Mouse (Mus musculus) heart, embryonic 16.5 days (tissue): Measurements from ENCODE around the gene Dab2. TPM values are rescaled to one million over a fixed set of nuclear protein-coding genes. Genes with fewer than 3 reads are reported as not detected.

Experiments
- ATAC-seq: fragments of 200-750 bp; cut with Nextera tagmentation; replicated peaks from 2 replicates; pipeline ENCODE4 v1.8.0; 2017; ENCODE audit warnings: moderate number of reproducible peaks; ENCODE audit not compliant: insufficient read depth, low FRiP score; ENCODE audit errors: extremely low read depth
- H3K27ac ChIP-seq: fragments of 300-500 bp; sonication (generic); 2 replicates; pipeline ENCODE4 v1.5.1; 2014; ENCODE audit warnings: mild to moderate bottlenecking, low read length, control low read depth, moderate library complexity
- H3K27me3 ChIP-seq: fragments of 300-500 bp; sonication (generic); 2 replicates; pipeline ENCODE4 v1.6.1; 2014; ENCODE audit warnings: low read length, mixed read lengths; ENCODE audit not compliant: control insufficient read depth, insufficient read depth
- H3K36me3 ChIP-seq: fragments of 300-500 bp; sonication (generic); 2 replicates; pipeline ENCODE4 v1.6.1; 2014; ENCODE audit not compliant: control insufficient read depth, insufficient read depth
- H3K4me1 ChIP-seq: fragments of 300-500 bp; sonication (generic); 2 replicates; pipeline ENCODE4 v1.6.1; 2014; ENCODE audit warnings: low read length, mixed read lengths; ENCODE audit not compliant: control insufficient read depth, insufficient read depth
- H3K4me2 ChIP-seq: fragments of 300-500 bp; sonication (generic); 2 replicates; pipeline ENCODE4 v1.6.1; 2014; ENCODE audit warnings: low read depth, mild to moderate bottlenecking, control low read depth, low read length
- H3K4me3 ChIP-seq: fragments of 300-500 bp; sonication (generic); 2 replicates; pipeline ENCODE4 v1.5.1; 2014; ENCODE audit warnings: mild to moderate bottlenecking, control low read depth, low read length
- H3K9ac ChIP-seq: fragments of 300-500 bp; sonication (generic); 2 replicates; pipeline ENCODE4 v1.6.1; 2014; ENCODE audit warnings: low read length, control low read depth
- H3K9me3 ChIP-seq: fragments of 300-500 bp; sonication (generic); replicated peaks from 2 replicates; pipeline ENCODE4 v1.6.1; 2016; ENCODE audit warnings: low read length; ENCODE audit not compliant: control insufficient read depth
- WGBS: fragments of 180-500 bp; shearing (Covaris S2); extraction: QIAGEN DNeasy Blood & Tissue Kit; methylation state at CpG from one replicate; pipeline ENCODE4 v1.1.7; 2014; 5-methylcytosine and 5-hydroxymethylcytosine counted together
- polyA plus RNA-seq: library from polyadenylated mRNA; unstranded; fragments of >200 nt; fragmentation: Nextera tagmentation; extraction: Ambion mirVana; gene quantifications from 2 replicates; pipeline ENCODE4 v1.2.1, GENCODE M21; 2015

Gene Dab2
- polyA plus RNA-seq, 1 experiment from 2014 or later, result 27.3 TPM

DNA sequence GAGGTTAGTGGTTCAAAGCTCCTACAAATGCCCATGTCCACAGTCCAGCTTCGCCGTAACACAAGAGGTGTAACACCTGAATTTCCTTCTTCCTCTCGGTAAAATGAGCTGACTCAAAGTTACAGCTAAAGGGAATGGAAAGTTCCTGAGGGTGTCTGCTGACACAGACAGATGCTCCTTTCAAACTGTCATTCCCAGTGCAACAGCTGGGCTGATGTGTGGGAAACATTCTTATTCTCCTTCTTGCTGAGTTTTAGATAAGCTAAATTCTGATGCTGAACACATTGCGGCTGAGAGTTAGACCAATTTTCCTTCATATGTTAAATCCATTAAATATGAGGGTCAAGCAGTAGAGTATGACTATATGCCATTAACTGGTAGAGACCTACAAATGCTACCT, 94.0 kb downstream of the Dab2 start:
- Histone ChIP-seq H3K4me3 (no peak overlapping the region), H3K9ac (no peak overlapping the region), H3K9me3 (no peaks in the 10 kb centered on the region), H3K36me3 (no peaks in the 10 kb centered on the region), H3K4me1 (peaks cover 14% of the 10 kb centered on the region), H3K27me3 (no peaks in the 10 kb centered on the region), H3K27ac (no peak overlapping the region), H3K4me2 (no peak overlapping the region)
- WGBS, result 77% methylated on average over 4 of the region's 4 CpGs
- ATAC-seq, result no peak

DNA sequence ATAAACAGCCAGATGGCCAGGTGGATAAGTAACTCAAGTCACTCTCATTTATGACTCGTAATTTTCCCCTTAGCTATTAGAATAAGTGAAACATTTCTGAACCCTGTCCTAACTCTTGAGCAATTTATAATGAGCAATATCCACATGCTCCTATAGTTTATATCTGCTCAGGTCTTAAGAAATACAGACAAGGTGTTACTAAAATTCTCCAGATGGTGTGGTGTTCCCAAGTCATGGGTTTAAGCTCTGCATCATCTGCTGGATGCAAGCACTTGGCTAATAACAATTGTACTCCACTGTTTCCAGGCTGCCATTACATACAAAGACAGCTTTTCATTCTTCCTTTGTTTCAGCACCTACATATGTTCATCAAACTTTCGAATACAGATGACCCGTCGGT, 98.6 kb downstream of the Dab2 start:
- Histone ChIP-seq H3K27me3 (no peaks in the 10 kb centered on the region), H3K9me3 (no peaks in the 10 kb centered on the region), H3K9ac (no peak overlapping the region), H3K4me3 (no peak overlapping the region), H3K36me3 (no peaks in the 10 kb centered on the region), H3K4me1 (no peaks in the 10 kb centered on the region), H3K27ac (no peak overlapping the region), H3K4me2 (no peak overlapping the region)
- no peak for ATAC-seq
- 87% methylated on average over 4 of the region's 4 CpGs for WGBS

DNA sequence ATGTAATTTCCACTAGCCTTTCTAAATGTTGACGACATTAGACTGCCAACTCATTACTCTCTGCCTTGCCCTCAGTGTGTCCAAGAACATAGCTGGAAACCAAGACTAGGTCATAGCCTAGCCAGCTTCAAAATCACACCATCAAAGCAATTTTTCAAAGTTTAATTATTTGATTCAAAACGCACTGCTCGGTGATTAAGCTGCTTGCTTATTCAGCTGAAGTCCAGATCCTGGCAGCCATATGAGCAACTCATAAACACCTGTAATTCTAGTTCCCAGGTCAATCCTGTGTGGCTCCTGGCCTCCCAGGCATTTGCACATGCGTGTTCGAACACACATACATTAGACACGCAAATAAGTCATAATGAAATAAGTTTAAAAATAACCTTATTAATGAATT, 99.3 kb downstream of the Dab2 start:
- Histone ChIP-seq H3K4me1 (no peaks in the 10 kb centered on the region), H3K27me3 (no peaks in the 10 kb centered on the region), H3K4me3 (no peak overlapping the region), H3K9me3 (no peaks in the 10 kb centered on the region), H3K4me2 (no peak overlapping the region), H3K9ac (no peak overlapping the region), H3K36me3 (no peaks in the 10 kb centered on the region), H3K27ac (no peak overlapping the region)
- 87% methylated on average over 6 of the region's 6 CpGs for WGBS
- ATAC-seq, result no peak

DNA sequence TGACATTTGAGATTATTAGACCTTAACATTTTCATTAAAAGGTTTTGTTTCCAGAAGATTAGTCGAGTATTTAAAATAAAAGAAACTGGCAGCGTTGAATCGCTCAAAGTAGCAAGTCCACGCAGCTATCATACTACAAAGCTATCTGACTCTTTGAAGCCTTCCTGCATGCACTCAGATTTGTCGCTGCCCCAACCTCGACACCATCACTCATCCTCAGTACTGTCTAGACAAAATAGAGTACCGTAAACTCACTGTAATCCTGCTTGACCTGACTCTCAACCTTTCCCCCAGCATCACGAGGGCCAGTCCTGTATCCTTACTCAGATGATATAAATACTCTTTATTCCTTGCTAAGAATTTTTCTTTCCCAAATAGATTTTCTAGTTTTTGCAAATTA, 100.5 kb downstream of the Dab2 start:
- Histone ChIP-seq H3K4me2 (no peak overlapping the region), H3K4me3 (no peak overlapping the region), H3K4me1 (no peaks in the 10 kb centered on the region), H3K9me3 (no peaks in the 10 kb centered on the region), H3K9ac (no peak overlapping the region), H3K27me3 (no peaks in the 10 kb centered on the region), H3K27ac (no peak overlapping the region), H3K36me3 (no peaks in the 10 kb centered on the region)
- ATAC-seq, result no peak
- 56% methylated on average over 8 of the region's 8 CpGs for WGBS

DNA sequence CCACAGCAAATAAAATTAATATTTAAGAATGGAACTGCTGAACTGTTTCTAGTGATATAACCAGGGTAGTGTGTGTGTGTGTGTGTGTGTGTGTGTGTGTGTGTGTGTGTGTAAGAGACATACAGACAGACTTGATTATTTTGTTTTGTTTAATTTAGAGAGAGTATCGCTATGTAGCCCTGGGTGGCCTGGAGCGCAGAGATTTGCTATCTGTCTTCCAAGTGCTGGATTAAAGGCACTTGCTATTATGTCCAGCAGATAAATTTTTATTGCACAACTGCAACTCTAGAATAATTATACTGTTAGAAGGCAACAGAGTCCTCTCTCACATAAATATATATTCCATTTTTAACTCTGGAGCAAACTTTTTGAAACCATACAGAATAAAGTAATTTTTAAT, 102.8 kb downstream of the Dab2 start:
- 78% methylated on average over 2 of the region's 2 CpGs for WGBS
- H3K4me3 ChIP-seq, result no peak overlapping the region
- no peak for ATAC-seq
- H3K27me3 ChIP-seq, result no peaks in the 10 kb centered on the region
- H3K9me3 ChIP-seq, result no peaks in the 10 kb centered on the region
- no peak overlapping the region for H3K9ac ChIP-seq
- H3K27ac ChIP-seq, result no peak overlapping the region
- no peak overlapping the region for H3K4me2 ChIP-seq
- no peaks in the 10 kb centered on the region for H3K36me3 ChIP-seq
- no peaks in the 10 kb centered on the region for H3K4me1 ChIP-seq

DNA sequence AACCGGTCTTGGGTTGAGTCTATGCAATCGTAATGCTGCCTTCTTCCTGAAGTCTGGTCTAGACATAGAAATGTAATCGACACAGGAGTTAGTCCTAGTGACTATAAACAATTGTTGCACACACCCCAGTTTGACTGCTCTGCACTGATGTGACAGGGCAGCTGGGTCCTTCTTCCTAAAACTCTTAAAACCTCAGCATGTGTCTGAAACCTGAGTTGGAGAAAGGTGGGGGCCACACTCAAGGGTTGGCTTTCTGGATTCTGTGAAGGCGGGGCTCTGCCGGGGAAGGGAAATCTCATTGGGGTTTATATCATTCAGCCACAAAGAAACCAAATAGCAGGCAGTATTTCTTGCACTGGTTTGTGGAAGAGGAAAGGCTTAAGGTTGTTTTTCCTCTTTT, 104.6 kb downstream of the Dab2 start:
- no peak for ATAC-seq
- Histone ChIP-seq H3K4me2 (no peak overlapping the region), H3K9ac (no peak overlapping the region), H3K27me3 (no peaks in the 10 kb centered on the region), H3K4me3 (no peak overlapping the region), H3K36me3 (no peaks in the 10 kb centered on the region), H3K9me3 (no peaks in the 10 kb centered on the region), H3K27ac (no peak overlapping the region), H3K4me1 (no peaks in the 10 kb centered on the region)
- WGBS, result 91% methylated on average over 5 of the region's 5 CpGs

DNA sequence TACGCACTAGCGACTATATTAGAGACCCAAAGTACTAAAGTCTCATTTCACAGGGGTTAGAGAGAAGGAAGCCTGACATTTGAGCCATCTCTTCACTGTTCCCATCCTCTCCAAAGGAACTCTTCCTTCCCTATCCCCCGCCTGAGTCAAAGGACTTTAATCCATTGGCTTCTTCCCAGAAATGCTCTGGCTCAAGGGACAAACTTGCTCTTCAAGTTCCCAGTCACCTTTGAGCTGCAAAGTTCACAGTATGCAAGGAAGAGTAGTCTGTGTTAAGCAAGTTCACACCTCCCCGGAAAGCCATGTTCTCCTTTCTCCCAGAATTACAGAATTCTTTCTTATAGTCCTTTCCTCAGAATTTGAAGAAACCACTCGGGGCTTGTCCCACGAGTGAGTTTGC, 107.2 kb downstream of the Dab2 start:
- WGBS, result 82% methylated on average over 6 of the region's 6 CpGs
- no peaks in the 10 kb centered on the region for H3K4me1 ChIP-seq
- H3K36me3 ChIP-seq, result no peaks in the 10 kb centered on the region

DNA sequence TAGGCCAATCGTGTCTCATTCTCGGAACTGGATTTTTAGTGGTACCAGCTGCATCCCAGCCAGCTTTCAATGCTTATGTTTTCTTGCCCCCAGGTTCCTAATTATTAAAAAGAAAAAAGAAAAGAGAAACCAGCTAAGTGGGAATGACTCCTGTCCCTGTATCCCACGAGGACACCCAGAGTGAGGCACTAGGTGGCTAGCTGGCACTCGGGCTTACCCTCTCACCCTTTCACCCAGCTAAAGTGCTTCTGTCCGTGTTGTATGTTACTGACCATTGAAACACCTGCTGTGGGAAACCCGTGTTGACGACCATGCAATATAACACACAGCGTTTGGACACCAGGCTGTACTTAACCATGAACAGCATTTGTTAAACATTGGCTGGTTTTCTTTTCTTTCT, 109.4 kb downstream of the Dab2 start:
- no peak overlapping the region for H3K9ac ChIP-seq
- no peaks in the 10 kb centered on the region for H3K27me3 ChIP-seq
- H3K4me2 ChIP-seq, result no peak overlapping the region
- WGBS, result 83% methylated on average over 8 of the region's 8 CpGs
- no peaks in the 10 kb centered on the region for H3K9me3 ChIP-seq
- peaks cover 4% of the 10 kb centered on the region; the same call in 1 of the 2 replicates for H3K4me1 ChIP-seq
- no peak overlapping the region for H3K27ac ChIP-seq
- no peak for ATAC-seq
- H3K36me3 ChIP-seq, result no peaks in the 10 kb centered on the region
- no peak overlapping the region for H3K4me3 ChIP-seq

More for the DNA sequence above, 107.2 kb downstream of the Dab2 start:
- no peak for ATAC-seq
- Histone ChIP-seq H3K4me3 (no peak overlapping the region), H3K4me2 (no peak overlapping the region), H3K9me3 (no peaks in the 10 kb centered on the region), H3K9ac (no peak overlapping the region), H3K27me3 (no peaks in the 10 kb centered on the region), H3K27ac (no peak overlapping the region)

DNA sequence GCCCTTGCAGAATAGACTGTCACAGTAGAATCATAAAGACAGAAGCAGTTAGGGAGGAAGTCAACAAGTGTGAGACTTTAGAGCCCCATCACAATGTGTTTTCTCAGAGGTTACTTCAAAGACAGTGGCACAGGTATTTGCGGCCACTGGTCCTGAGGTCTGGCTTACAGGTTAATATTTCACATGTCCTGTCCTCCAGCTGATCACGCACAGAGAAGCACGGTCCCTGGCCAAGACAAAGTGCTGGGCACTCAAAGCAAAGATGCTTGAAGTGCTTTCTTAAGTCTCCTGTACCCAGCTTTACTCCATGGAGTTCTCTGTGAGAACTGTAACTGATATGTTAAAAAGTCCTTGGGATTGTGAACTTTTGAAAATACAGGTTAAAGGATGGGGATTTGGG, 110.6 kb downstream of the Dab2 start:
- H3K27ac ChIP-seq, result no peak overlapping the region
- no peaks in the 10 kb centered on the region for H3K36me3 ChIP-seq
- no peaks in the 10 kb centered on the region for H3K9me3 ChIP-seq
- WGBS, result 84% methylated on average over 3 of the region's 3 CpGs
- no peak overlapping the region for H3K4me3 ChIP-seq
- no peaks in the 10 kb centered on the region for H3K27me3 ChIP-seq
- ATAC-seq, result no peak
- H3K9ac ChIP-seq, result no peak overlapping the region
- H3K4me1 ChIP-seq, result peaks cover 4% of the 10 kb centered on the region; the same call in 1 of the 2 replicates
- H3K4me2 ChIP-seq, result no peak overlapping the region

DNA sequence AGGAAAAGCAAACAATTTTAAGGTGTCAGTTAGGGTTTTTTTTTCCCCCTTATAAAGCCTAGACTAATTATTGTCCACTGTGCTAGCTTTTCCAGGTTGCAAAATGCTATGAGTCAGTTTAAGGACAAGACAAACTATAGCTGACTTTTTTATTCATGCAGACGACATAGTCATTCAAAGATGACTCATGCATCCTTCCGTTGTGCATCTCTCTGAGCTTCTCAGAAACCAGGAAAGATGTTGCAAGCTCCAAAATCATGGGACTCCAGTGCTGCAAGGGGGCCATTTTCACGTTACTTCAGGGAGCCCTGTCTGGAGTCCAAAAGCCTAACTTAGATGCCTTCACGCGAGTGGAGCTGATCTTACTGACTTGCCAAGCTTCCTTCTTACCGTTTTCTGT, 111.7 kb downstream of the Dab2 start:
- H3K9ac ChIP-seq, result no peak overlapping the region
- ATAC-seq, result no peak
- WGBS, result 75% methylated on average over 6 of the region's 6 CpGs

More for the DNA sequence above, 111.7 kb downstream of the Dab2 start:
- H3K4me1 ChIP-seq, result peaks cover 4% of the 10 kb centered on the region; the same call in 1 of the 2 replicates
- no peak overlapping the region for H3K4me3 ChIP-seq
- no peaks in the 10 kb centered on the region for H3K9me3 ChIP-seq
- H3K4me2 ChIP-seq, result no peak overlapping the region
- no peaks in the 10 kb centered on the region for H3K27me3 ChIP-seq
- no peaks in the 10 kb centered on the region for H3K36me3 ChIP-seq
- no peak overlapping the region for H3K27ac ChIP-seq
